Mouse (Mus musculus): ENCODE results near the gene Mcm7. TPM values are rescaled to one million over a fixed set of nuclear protein-coding genes. Genes with fewer than 3 reads are reported as not detected.

Gene Mcm7
- total RNA-seq, 2 experiments from 2014 or later: 11.8 to 14.2 TPM

DNA sequence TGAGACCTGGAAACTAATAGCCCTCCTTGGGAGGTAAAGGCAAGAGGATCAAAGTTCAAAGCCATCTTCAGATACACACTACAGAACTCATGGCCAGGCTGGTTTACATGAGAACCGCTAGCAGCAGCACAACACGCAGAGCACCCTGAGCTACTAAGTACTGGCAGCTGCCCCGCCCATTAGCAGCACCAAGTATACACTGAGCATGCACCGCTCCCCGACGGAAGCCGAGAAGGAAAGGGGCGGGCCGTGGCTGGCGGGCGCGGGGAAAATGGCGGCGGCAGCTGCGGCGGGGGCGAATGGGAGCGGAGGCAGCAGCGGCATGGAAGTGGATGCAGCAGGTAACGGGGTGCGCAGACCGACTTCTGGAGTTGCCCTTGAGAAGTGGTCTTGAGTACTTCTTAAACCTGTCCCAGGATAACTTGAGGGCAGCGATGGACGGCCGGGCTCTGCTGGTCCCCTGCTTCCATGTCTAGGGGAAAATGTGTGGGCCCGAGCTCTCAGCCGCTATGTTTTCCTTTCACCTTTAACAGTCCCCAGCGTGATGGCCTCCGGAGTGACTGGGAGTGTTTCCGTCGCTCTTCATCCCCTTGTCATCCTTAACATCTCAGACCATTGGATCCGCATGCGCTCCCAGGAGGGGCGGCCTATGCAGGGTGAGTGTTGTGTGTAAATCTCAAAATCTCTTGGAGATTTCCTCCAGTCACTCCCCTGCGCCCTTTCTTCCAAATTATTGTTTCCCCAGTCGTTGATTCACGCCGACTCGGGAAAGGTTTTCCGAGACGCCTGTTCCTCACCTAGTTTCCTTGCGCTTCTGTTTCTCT is 11.2 kb downstream of the Mcm7 start, which contains the start of gene Cops6:
Gene Cops6, plus strand, starts transcription at position 230 of the 824 bp plus-strand sequence.
- intact Hi-C loops (cut with DNase I): loop anchor here (1.0 kb wide), 1 partner anchor 26 kb away; the partner anchor contains the start of genes Cnpy4 and Taf6
- peak; percentile 94 to 95 for DNase-seq (ENCODE audit: low spot score in 2 of 2)

- intact Hi-C loops (cut with DNase I): no loop called here
- DNase-seq (ENCODE audit: low spot score in 2 of 2): no peak
These were observed 11.9 kb downstream of the Mcm7 start for GRCm38 (mm10) chr5:138160224-138160762.

- DNase-seq (ENCODE audit: low spot score in 2 of 2): peak; percentile 89 to 96
- intact Hi-C loops (cut with DNase I): loop anchor here (5.0 kb wide), 1 partner anchor 368 kb away; the partner anchor contains the start of genes Mepce and Zcwpw1
These were observed 16.7 kb downstream of the Mcm7 start, which contains the start of gene Zfp113 for GRCm38 (mm10) chr5:138155443-138155976. TSS of gene Zfp113 (minus strand) at chr5:138155744.

DNA sequence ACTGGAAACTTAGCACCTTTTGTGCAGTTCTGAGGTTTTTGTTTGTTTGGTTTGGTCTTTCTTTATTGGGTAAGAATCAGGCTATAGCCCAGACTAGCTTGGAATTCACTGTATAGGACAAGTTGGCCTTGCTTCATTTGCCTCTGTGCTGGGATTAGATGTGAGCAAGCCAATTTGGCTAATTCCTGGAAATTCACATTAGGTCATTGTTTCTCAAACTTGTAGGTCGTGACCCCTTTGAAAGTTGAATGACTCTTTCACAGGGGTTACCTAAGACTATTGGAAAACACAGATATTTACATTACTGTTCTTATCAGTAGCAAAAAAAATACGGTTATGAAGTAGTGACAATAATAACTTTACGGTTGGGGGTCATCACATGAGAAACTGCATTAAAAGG is 17.8 kb downstream of the Mcm7 start:
- no peak for DNase-seq (ENCODE audit: low spot score in 2 of 2)
- intact Hi-C loops (cut with DNase I): no loop called here

DNA sequence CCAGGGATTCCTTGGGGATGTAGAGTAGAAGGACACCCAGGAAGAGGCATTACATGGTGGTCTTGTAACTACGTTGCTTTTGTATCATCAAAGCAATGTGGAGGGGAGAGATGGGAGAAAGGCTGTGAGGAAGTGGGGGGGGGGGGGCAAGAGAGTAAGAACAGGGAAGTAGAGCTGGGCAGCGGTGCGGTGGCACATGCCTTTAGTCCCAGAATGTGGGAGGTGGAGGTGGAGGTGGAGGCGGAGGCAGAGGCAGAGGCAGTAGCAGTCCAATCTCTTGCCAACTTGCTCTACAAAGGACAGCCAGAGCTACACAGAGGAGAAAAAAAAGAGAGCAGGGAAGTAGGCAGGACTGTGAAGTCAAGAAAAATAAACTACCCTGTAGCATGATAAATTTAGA is 33.6 kb downstream of the Mcm7 start:
- DNase-seq (ENCODE audit: low spot score in 2 of 2): no peak
- intact Hi-C loops (cut with DNase I): no loop called here

GRCm38 (mm10) chr5:138137935-138138549 is 34.2 kb downstream of the Mcm7 start:
- peak; percentile 36 to 48 for DNase-seq (ENCODE audit: low spot score in 2 of 2)
- intact Hi-C loops (cut with DNase I): no loop called here

GRCm38 (mm10) chr5:138137257-138137656 is 35.0 kb downstream of the Mcm7 start:
- intact Hi-C loops (cut with DNase I): no loop called here
- no peak for DNase-seq (ENCODE audit: low spot score in 2 of 2)

- intact Hi-C loops (cut with DNase I): no loop called here
- DNase-seq (ENCODE audit: low spot score in 2 of 2): no peak
These were observed 39.7 kb downstream of the Mcm7 start for GRCm38 (mm10) chr5:138132425-138133064.

GRCm38 (mm10) chr5:138118041-138118440 is 54.2 kb downstream of the Mcm7 start:
- DNase-seq (ENCODE audit: low spot score in 2 of 2): no peak
- intact Hi-C loops (cut with DNase I): loop anchor here (10.0 kb wide), 2 partner anchors 233 to 333 kb away; partner anchors contain the start of genes Mepce and Zcwpw1

GRCm38 (mm10) chr5:138117199-138118015 is 54.8 kb downstream of the Mcm7 start:
- intact Hi-C loops (cut with DNase I): loop anchor here (10.0 kb wide), 2 partner anchors 233 to 333 kb away; partner anchors contain the start of genes Mepce and Zcwpw1
- DNase-seq (ENCODE audit: low spot score in 2 of 2): no peak

- intact Hi-C loops (cut with DNase I): loop anchor here (10.0 kb wide), 2 partner anchors 232 to 332 kb away; partner anchors contain the start of genes Mepce and Zcwpw1
- DNase-seq (ENCODE audit: low spot score in 2 of 2): peak; percentile 86 to 88
These were observed 55.7 kb downstream of the Mcm7 start, which contains the start of gene Zscan21 for GRCm38 (mm10) chr5:138116255-138117198. TSS of gene Zscan21 (plus strand) at chr5:138116903.

Small RNA genes lying within 50 kb of the gene (microRNA-seq; reads per million reads assigned to microRNA genes)
- gene Mir106b: 667 to 944 reads per million in 2 experiments
- 75.1 to 81.5 reads per million in 2 experiments for gene Mir25
- gene Mir93: 2,585 to 3,292 reads per million in 2 experiments

Other genes starting within 250 kb of the Mcm7 start
- gene Gjc3, start 209.3 kb downstream of the Mcm7 start, total RNA-seq (2021): 10 to 100 TPM; 12.4 to 14.7 TPM
- gene Azgp1, start 190.9 kb downstream of the Mcm7 start, total RNA-seq (2021): not detected
- not detected for gene Smok3a, start 151.2 kb downstream of the Mcm7 start, total RNA-seq (2021)
- gene Smok3b, start 151.0 kb downstream of the Mcm7 start, total RNA-seq (2021): not detected
- not detected for gene Smok3c, start 119.2 kb downstream of the Mcm7 start, total RNA-seq (2021)
- gene Zkscan1, start 87.3 kb downstream of the Mcm7 start, total RNA-seq (2021): 10 to 100 TPM; 39.2 to 40.4 TPM
- gene Zscan21, start 55.5 kb downstream of the Mcm7 start, total RNA-seq (2021): 10 to 100 TPM; 16.1 to 16.4 TPM
- gene Zfp113, start 16.7 kb downstream of the Mcm7 start, total RNA-seq (2021): 1 to 10 TPM; 8.9 to 9.2 TPM
- gene Cops6, start 11.4 kb downstream of the Mcm7 start, total RNA-seq (2021): 100 to 1,000 TPM; 137 to 142 TPM
- gene Ap4m1, start 420 bp downstream of the Mcm7 start, total RNA-seq (2021): 10 to 100 TPM; 21.6 to 24.8 TPM
- 10 to 100 TPM; 33.0 to 35.8 TPM for gene Taf6, start 15.0 kb upstream of the Mcm7 start, total RNA-seq (2021)
- 10 to 100 TPM; 17.2 to 18.0 TPM for gene Cnpy4, start 15.1 kb upstream of the Mcm7 start, total RNA-seq (2021)
- gene Mblac1, start 21.9 kb upstream of the Mcm7 start, total RNA-seq (2021): 10 to 100 TPM; 10.1 to 12.8 TPM
- under 1 TPM in 1 of 2 experiments, not detected in 1; 0.53 TPM for gene Nxpe5, start 53.5 kb upstream of the Mcm7 start, total RNA-seq (2021)
- 10 to 100 TPM; 64.3 to 69.0 TPM for gene Lamtor4, start 83.1 kb upstream of the Mcm7 start, total RNA-seq (2021)
- gene BC037034, start 91.6 kb upstream of the Mcm7 start, total RNA-seq (2021): 10 to 100 TPM; 65.6 to 70.2 TPM
- gene Gal3st4, start 100.4 kb upstream of the Mcm7 start, total RNA-seq (2021): 1 to 10 TPM; 3.6 to 4.5 TPM
- gene Gm43720, start 107.5 kb upstream of the Mcm7 start, total RNA-seq (2021): not detected
- 1 to 10 TPM; 1.8 to 2.7 TPM for gene Gpc2, start 107.6 kb upstream of the Mcm7 start, total RNA-seq (2021)
- 1 to 10 TPM; 1.1 to 1.8 TPM for gene Stag3, start 107.8 kb upstream of the Mcm7 start, total RNA-seq (2021)
- gene Pvrig, start 169.5 kb upstream of the Mcm7 start, total RNA-seq (2021): not detected